13 mouse cellular contexts compared by ENCODE assay signal in genomic region chr5:91564054-91564453, GRCm38 (mm10). TPM values are rescaled to one million over a fixed set of nuclear protein-coding genes. Genes with fewer than 3 reads are reported as not detected.
DNase-seq lines count a peak whose midpoint lies in the region; ATAC-seq and TF ChIP-seq lines count a peak whose summit lies in the region.
"Had no signal": no experiment of that assay in that cellular context is flagged by ENCODE, and none has a peak within 500 bp of the region (broad histone marks: within the 10 kb centered on the region; RNA-seq: fewer than 3 reads in every experiment).

No protein-coding gene starts in this region.

- H3K4me2 ChIP-seq in forebrain, postnatal 0 days (ENCODE audit: low read depth) = no peak overlapping the region
- H3K4me2 ChIP-seq in forebrain, embryonic 12.5 days = no peak overlapping the region
- no peak overlapping the region for H3K4me2 ChIP-seq in lung, embryonic 14.5 days
- no peak overlapping the region for H3K4me2 ChIP-seq in neural tube, embryonic 15.5 days
- H3K4me2 ChIP-seq: neural tube, embryonic 12.5 days had no signal

- 26% methylated on average over 3 of the region's 3 CpGs for WGBS in forebrain, postnatal 0 days
- WGBS in forebrain, embryonic 12.5 days = 84% methylated on average over 3 of the region's 3 CpGs
- 32% methylated on average over 3 of the region's 3 CpGs for WGBS in lung, embryonic 14.5 days
- 76% methylated on average over 3 of the region's 3 CpGs for WGBS in neural tube, embryonic 15.5 days

- H3K4me1 ChIP-seq in forebrain, postnatal 0 days (ENCODE audit: insufficient read depth) = no peaks in the 10 kb centered on the region
- no peaks in the 10 kb centered on the region for H3K4me1 ChIP-seq in forebrain, embryonic 12.5 days
- no peaks in the 10 kb centered on the region for H3K4me1 ChIP-seq in lung, embryonic 14.5 days (ENCODE audit: insufficient read depth)
- peaks cover 2% of the 10 kb centered on the region for H3K4me1 ChIP-seq in brown adipose tissue, adult 24 weeks (ENCODE audit: control insufficient read depth, insufficient read depth, insufficient read length, low read length)
- H3K4me1 ChIP-seq in neural tube, embryonic 15.5 days = no peaks in the 10 kb centered on the region
- H3K4me1 ChIP-seq: neural tube, embryonic 12.5 days had no signal

- H3K9me3 ChIP-seq in forebrain, postnatal 0 days (ENCODE audit: low read length) = no peaks in the 10 kb centered on the region
- no peaks in the 10 kb centered on the region for H3K9me3 ChIP-seq in forebrain, embryonic 12.5 days
- H3K9me3 ChIP-seq in lung, embryonic 14.5 days (ENCODE audit: low read depth, low read length) = no peaks in the 10 kb centered on the region
- H3K9me3 ChIP-seq in neural tube, embryonic 15.5 days (replicated peaks) = no peaks in the 10 kb centered on the region
- H3K9me3 ChIP-seq: neural tube, embryonic 12.5 days had no signal

- H3K36me3 ChIP-seq in forebrain, postnatal 0 days (ENCODE audit: insufficient read depth) = no peaks in the 10 kb centered on the region
- no peaks in the 10 kb centered on the region for H3K36me3 ChIP-seq in forebrain, embryonic 12.5 days (replicated peaks)
- H3K36me3 ChIP-seq in lung, embryonic 14.5 days (ENCODE audit: insufficient read depth) = no peaks in the 10 kb centered on the region
- no peaks in the 10 kb centered on the region for H3K36me3 ChIP-seq in neural tube, embryonic 15.5 days
- H3K36me3 ChIP-seq: neural tube, embryonic 12.5 days had no signal

- no peak overlapping the region for H3K9ac ChIP-seq in forebrain, postnatal 0 days
- no peak overlapping the region for H3K9ac ChIP-seq in forebrain, embryonic 12.5 days
- no peak overlapping the region for H3K9ac ChIP-seq in lung, embryonic 14.5 days
- no peak overlapping the region for H3K9ac ChIP-seq in neural tube, embryonic 15.5 days (replicated peaks)
- H3K9ac ChIP-seq: neural tube, embryonic 12.5 days had no signal

- peak; percentile 18; the same call in 1 of the 2 replicates for ATAC-seq in forebrain, postnatal 0 days
- no peak for ATAC-seq in forebrain, embryonic 12.5 days (ENCODE audit: low FRiP score)
- peak; percentile 63; the same call in 1 of the 2 replicates for ATAC-seq in lung, embryonic 14.5 days (ENCODE audit: insufficient read depth)
- ATAC-seq in neural tube, embryonic 15.5 days (ENCODE audit: low FRiP score) = no peak

- TF ChIP-seq CTCF in forebrain, postnatal 0 days (IDR thresholded peaks at IDR 0.05; ENCODE audit: low read depth) = no peak
- TF ChIP-seq CTCF in lung, embryonic 14.5 days (IDR thresholded peaks at IDR 0.05; ENCODE audit: low read depth) = no peak

- H3K4me3 ChIP-seq in forebrain, postnatal 0 days (ENCODE audit: low read depth, low read length) = no peak overlapping the region
- no peak overlapping the region for H3K4me3 ChIP-seq in forebrain, embryonic 12.5 days (replicated peaks)
- no peak overlapping the region for H3K4me3 ChIP-seq in lung, embryonic 14.5 days (ENCODE audit: low read depth, low read length)
- H3K4me3 ChIP-seq in brown adipose tissue, adult 24 weeks (ENCODE audit: insufficient read depth, low read depth, low read length) = no peak overlapping the region
- no peak overlapping the region for H3K4me3 ChIP-seq in neural tube, embryonic 15.5 days (replicated peaks)
- H3K4me3 ChIP-seq: neural tube, embryonic 12.5 days had no signal

- H3K27ac ChIP-seq in forebrain, postnatal 0 days (ENCODE audit: low read depth, low read length) = no peak overlapping the region
- no peak overlapping the region for H3K27ac ChIP-seq in forebrain, embryonic 12.5 days
- no peak overlapping the region; the same call in 1 of the 2 replicates for H3K27ac ChIP-seq in lung, embryonic 14.5 days (ENCODE audit: low read depth)
- H3K27ac ChIP-seq in brown adipose tissue, adult 24 weeks (replicated peaks; ENCODE audit: low read depth, low read length) = peak overlapping the region; percentile 45
- no peak overlapping the region for H3K27ac ChIP-seq in neural tube, embryonic 15.5 days (replicated peaks)
- H3K27ac ChIP-seq: neural tube, embryonic 12.5 days had no signal

- H3K27me3 ChIP-seq in forebrain, postnatal 0 days (ENCODE audit: insufficient read depth, low read length) = no peaks in the 10 kb centered on the region
- no peaks in the 10 kb centered on the region for H3K27me3 ChIP-seq in forebrain, embryonic 12.5 days
- no peaks in the 10 kb centered on the region for H3K27me3 ChIP-seq in lung, embryonic 14.5 days (ENCODE audit: insufficient read depth, low read length)
- no peaks in the 10 kb centered on the region for H3K27me3 ChIP-seq in neural tube, embryonic 15.5 days (replicated peaks)
- H3K27me3 ChIP-seq: neural tube, embryonic 12.5 days had no signal

- peak; percentile 41 for DNase-seq in forebrain, postnatal 0 days
- DNase-seq in lung, embryonic 14.5 days = peak; percentile 72
- DNase-seq in lung, adult 18-20 months = no peak
- peak; percentile 22 to 31 for DNase-seq in layer of hippocampus, postnatal 10 days (ENCODE audit: low spot score in 2 of 2)
- DNase-seq in embryo, embryonic 10.5 days (ENCODE audit: low spot score) = no peak
- DNase-seq: gastrocnemius, postnatal 10 days; kidney, adult 8-10 months; spleen, adult 18-20 months; thymus, postnatal 4 days had no signal

RNA-seq across cellular contexts. Expression of gene Parm1, which starts 46.6 kb away (rescaled TPM):
- 6.5 and 11.8 TPM in 2 replicates for total RNA-seq in forebrain, postnatal 0 days (2014; rRNA removed)
- 4.7 and 7.3 TPM in 2 replicates for polyA plus RNA-seq in forebrain, postnatal 0 days (2015; fragmentation: Nextera tagmentation; extraction: Ambion mirVana)
- 5.8 and 6.3 TPM in 2 replicates for polyA plus RNA-seq in forebrain, embryonic 12.5 days (2016; fragmentation: Nextera tagmentation; extraction: Ambion mirVana)
- polyA plus RNA-seq in lung, embryonic 14.5 days (2014; fragmentation: Nextera tagmentation; extraction: Ambion mirVana) = 7.3 and 8.4 TPM in 2 replicates
- polyA plus RNA-seq in brown adipose tissue, adult 24 weeks (2012; ENCODE audit: insufficient read depth, insufficient read length, missing spikeins) = 163 and 186 TPM in 2 replicates
- 10 to 100 TPM; 29.4 to 30.4 TPM for total RNA-seq in layer of hippocampus, postnatal 10 days (2021)
- polyA plus RNA-seq in neural tube, embryonic 15.5 days (2015; fragmentation: Nextera tagmentation; extraction: Ambion mirVana) = 8.3 and 13.2 TPM in 2 replicates

Comparison
In these comparisons a context has a peak if more than half of its experiments do, and no peak if none do; other contexts are left out.
1. ATAC-seq: peak in forebrain, postnatal 0 days (single experiment) and lung, embryonic 14.5 days (single experiment); none in forebrain, embryonic 12.5 days (single experiment) and neural tube, embryonic 15.5 days (single experiment).
2. DNase-seq: peak in forebrain, postnatal 0 days (single experiment), lung, embryonic 14.5 days (single experiment) and layer of hippocampus, postnatal 10 days (2 of 2); none in lung, adult 18-20 months (0 of 2) and embryo, embryonic 10.5 days (single experiment).
3. RNA of gene Parm1, which starts 46.6 kb away (polyA plus RNA-seq): 163 to 186 TPM in brown adipose tissue, adult 24 weeks; 8.3 to 13.2 TPM in neural tube, embryonic 15.5 days, 4.7 to 7.3 TPM in forebrain, postnatal 0 days, 7.3 to 8.4 TPM in lung, embryonic 14.5 days and 5.8 to 6.3 TPM in forebrain, embryonic 12.5 days; every median in the first group is over 10 times any median in the second.